Mouse (Mus musculus): ENCODE data around the gene Vps54.

The Vps54 gene

GRCm38 (mm10) chr11:21346020-21346419 lies 106.9 kb downstream of the Vps54 start:
- no peak for DNase-seq

DNA sequence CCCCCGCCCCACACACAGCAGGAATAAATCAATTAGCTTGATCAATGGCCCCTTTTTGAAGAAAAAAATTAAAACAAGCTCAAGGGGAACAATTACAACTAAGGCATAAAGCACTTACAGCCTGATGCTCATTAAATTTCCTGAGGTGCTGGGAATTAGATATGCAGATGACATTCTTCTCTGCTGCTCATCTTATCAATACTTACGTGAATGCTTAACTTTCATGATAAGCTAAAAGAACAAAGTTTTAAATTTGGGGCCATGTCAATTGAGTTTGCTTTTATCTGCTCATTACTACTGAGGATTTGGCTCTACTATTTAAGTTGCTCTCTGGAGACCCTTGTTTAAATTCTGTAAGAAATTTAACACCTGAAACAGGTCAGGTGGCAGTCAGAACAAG lies 109.8 kb downstream of the Vps54 start:
- DNase-seq: no peak

DNA sequence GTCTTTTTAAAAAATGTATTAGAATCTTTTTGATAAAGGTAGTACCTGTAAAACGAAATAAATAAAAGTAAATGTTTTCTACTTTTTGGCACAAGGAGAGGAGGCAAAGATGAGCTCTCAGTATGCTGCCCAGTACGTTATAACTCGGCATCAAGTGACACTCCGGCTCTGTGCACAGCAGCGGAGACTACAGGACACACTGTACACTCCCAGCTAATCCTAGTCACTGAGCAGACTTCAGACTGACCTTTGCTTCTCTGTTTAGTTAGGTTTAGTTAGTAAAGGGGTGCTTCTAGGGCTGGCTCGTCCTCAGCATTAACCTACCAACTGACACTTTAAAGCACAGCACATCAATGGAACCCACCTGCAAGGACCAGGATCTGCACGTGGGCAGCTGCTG lies 112.2 kb downstream of the Vps54 start:
- peak; percentile 40 for DNase-seq

- no peak for DNase-seq
These were observed 124.3 kb downstream of the Vps54 start for GRCm38 (mm10) chr11:21363144-21363940.

GRCm38 (mm10) chr11:21368466-21368865 lies 129.4 kb downstream of the Vps54 start:
- DNase-seq: no peak

DNA sequence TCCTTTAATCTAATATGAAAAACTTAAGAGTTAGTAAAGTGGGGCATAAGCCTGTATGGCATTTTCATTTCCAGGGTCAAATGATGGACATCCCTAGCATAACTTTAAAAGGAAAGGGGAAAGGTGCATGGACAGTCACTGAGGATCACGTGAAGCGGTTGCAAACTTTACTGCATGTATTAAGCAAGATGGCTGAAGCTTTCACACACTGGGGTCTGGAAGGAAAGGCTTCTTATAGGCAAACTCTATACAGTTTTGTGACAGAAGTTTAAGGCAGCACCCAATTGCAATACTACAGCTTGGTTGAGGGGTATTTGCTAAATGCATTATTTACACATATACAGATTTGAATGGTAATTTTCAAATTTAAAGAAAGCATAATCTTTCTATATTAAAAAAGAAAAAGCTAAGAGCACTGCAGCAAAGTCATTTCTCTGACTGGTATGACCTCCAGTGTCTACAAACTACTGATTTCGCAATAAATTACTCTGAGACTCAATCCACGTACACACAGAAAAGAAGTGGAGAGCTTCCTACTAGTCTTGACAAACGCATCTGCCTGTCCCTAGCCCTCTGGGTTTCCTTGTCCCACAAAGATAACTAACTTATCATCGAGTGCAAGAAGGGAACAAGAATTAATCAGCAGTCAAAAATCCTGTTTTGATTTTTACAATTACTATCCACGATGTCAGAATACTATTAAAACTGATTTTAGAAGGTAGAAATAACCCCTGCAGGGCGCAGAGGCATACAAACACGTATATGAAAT lies 130.4 kb downstream of the Vps54 start:
- no peak for DNase-seq

DNA sequence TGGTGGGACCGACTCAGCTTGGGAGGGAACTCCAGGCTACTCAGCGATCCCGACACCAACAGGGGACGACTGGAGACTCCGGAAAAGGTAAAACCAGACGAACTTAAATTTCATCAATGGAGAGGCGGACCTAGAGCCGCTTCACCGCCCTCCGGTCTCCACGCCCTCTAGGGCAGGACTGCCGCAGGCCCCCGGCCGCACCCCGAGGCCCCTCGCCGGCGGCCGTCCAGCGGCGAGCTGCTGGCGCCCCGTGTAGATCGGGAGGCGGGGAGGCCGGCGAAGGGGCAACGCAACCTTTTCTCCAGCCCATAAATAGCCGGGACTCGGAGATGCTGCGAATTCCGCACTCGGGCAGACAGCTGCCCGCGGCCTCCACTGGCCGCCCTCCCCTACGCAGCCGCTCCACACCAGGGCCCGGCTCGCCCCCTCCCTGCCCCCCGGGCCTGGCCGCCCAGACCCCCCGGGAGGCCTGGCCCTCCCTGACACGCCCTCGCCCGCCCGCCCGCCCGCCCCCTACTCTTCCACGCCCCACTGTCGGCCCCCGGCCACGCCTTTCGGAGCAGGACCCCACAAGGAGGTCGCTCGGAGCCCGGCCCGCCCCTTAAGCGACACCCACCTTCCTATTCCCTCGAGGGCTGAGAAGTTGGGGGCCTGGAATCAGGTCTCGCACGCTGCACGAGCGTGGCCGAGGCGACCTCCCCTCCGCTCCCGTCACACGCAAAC lies 131.5 kb downstream of the Vps54 start:
- peak; percentile 78 for DNase-seq
